Mouse (Mus musculus): ENCODE measurements at regions not wholly inside any gene's neighbourhood (a gene's known extent, or its start where the extent isn't known, plus 50 kb on each side); places are given as distances from the start of the nearest gene placed in this dataset.

GRCm38 (mm10) chr7:144991760-144992159 lies 52.0 kb upstream of the Ccnd1 start:
- no peak for TF ChIP-seq CTCF (IDR thresholded peaks at IDR 0.05; ENCODE audit: extremely low read depth, insufficient read depth, insufficient read length, insufficient replicate concordance)
- TF ChIP-seq POLR2A (IDR thresholded peaks at IDR 0.05; ENCODE audit: low read depth, low read length): no peak
- Histone ChIP-seq H3K27me3 (ENCODE audit: control insufficient read depth, insufficient read depth, low read length) (no peaks in the 10 kb centered on the region), H3K27ac (ENCODE audit: insufficient read depth, low read length) (no peak overlapping the region), H3K36me3 (ENCODE audit: control insufficient read depth, insufficient read depth, low read length) (no peaks in the 10 kb centered on the region), H3K4me1 (ENCODE audit: control insufficient read depth, insufficient read depth, insufficient read length) (peaks cover 8% of the 10 kb centered on the region; the same call in 1 of the 2 replicates), H3K4me3 (ENCODE audit: extremely low read depth, insufficient read depth, insufficient read length) (no peak overlapping the region)
- DNase-seq (ENCODE audit: low read depth in 1 of 2, low spot score in 2 of 2): no peak
- WGBS: 95% methylated on average over 1 of the region's 1 CpGs
